Mouse (Mus musculus): Measurements from ENCODE around the gene Clcnka. TPM values are rescaled to one million over a fixed set of nuclear protein-coding genes. Genes with fewer than 3 reads are reported as not detected.

The Clcnka gene
- polyA plus RNA-seq, 1 experiment from 2014 or later: 58.1 TPM

GRCm38 (mm10) chr4:141357811-141358210 is 40.7 kb downstream of the Clcnka start:
- ATAC-seq (replicated peaks; ENCODE audit: low FRiP score, low read depth): no peak
- H3K4me2 ChIP-seq (ENCODE audit: low read length): no peak overlapping the region
- TF ChIP-seq CTCF (IDR thresholded peaks at IDR 0.05; ENCODE audit: low read depth): no peak

DNA sequence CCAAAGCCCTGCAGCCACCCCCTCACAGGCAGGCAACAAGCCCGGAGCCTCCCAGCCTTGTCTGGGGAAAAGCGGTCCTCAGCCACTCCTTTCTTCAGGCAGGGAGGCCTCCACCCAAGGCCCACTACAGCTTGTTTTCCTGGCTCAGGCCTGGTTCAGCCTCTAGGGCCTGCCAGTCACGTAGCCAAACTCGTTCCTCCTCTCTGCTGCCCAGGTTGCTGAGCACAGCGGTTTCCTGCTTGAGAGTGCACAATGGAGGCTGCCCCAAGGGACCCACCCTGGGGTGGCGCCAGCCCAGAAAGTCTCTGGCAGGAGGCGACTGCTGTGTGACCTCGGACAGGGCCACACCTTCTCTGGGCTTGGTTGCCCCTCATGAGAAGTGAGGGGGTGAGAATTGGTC is 44.7 kb downstream of the Clcnka start:
- 59% methylated on average over 8 of the region's 8 CpGs for WGBS

More at GRCm38 (mm10) chr4:141357811-141358210, 40.7 kb downstream of the Clcnka start:
- Histone ChIP-seq H3K27me3 (ENCODE audit: insufficient read depth, low read length) (no peaks in the 10 kb centered on the region), H3K27ac (no peak overlapping the region), H3K9ac (ENCODE audit: low read depth, low read length) (no peak overlapping the region), H3K9me3 (replicated peaks; ENCODE audit: low read length) (no peaks in the 10 kb centered on the region), H3K4me3 (replicated peaks; ENCODE audit: low read depth, low read length) (no peak overlapping the region), H3K36me3 (ENCODE audit: insufficient read depth, low read length) (no peaks in the 10 kb centered on the region), H3K4me1 (replicated peaks; ENCODE audit: insufficient read depth, low read length) (no peaks in the 10 kb centered on the region; the same call in 1 of the 2 replicates)
- DNase-seq (ENCODE audit: low spot score): no peak

GRCm38 (mm10) chr4:141352986-141353385 is 45.5 kb downstream of the Clcnka start:
- WGBS: 62% methylated on average over 5 of the region's 5 CpGs
- no peak overlapping the region for H3K4me3 ChIP-seq (replicated peaks; ENCODE audit: low read depth, low read length)
- no peaks in the 10 kb centered on the region for H3K9me3 ChIP-seq (replicated peaks; ENCODE audit: low read length)
- no peak overlapping the region for H3K9ac ChIP-seq (ENCODE audit: low read depth, low read length)
- DNase-seq (ENCODE audit: low spot score) (no peak), ATAC-seq (replicated peaks; ENCODE audit: low FRiP score, low read depth) (no peak)
- no peaks in the 10 kb centered on the region; the same call in 1 of the 2 replicates for H3K4me1 ChIP-seq (replicated peaks; ENCODE audit: insufficient read depth, low read length)
- H3K36me3 ChIP-seq (ENCODE audit: insufficient read depth, low read length): no peaks in the 10 kb centered on the region
- H3K27ac ChIP-seq: 0 out of 2 replicates have a peak overlapping the region, but pooled peaks have one; percentile 2
- H3K4me2 ChIP-seq (ENCODE audit: low read length): no peak overlapping the region
- no peak for TF ChIP-seq CTCF (IDR thresholded peaks at IDR 0.05; ENCODE audit: low read depth)
- no peaks in the 10 kb centered on the region for H3K27me3 ChIP-seq (ENCODE audit: insufficient read depth, low read length)

More for the DNA sequence above, 44.7 kb downstream of the Clcnka start:
- Histone ChIP-seq H3K27ac (peak overlapping the region; percentile 2; the same call in 1 of the 2 replicates), H3K9me3 (replicated peaks; ENCODE audit: low read length) (no peaks in the 10 kb centered on the region), H3K27me3 (ENCODE audit: insufficient read depth, low read length) (no peaks in the 10 kb centered on the region), H3K36me3 (ENCODE audit: insufficient read depth, low read length) (no peaks in the 10 kb centered on the region), H3K4me2 (ENCODE audit: low read length) (no peak overlapping the region), H3K4me3 (replicated peaks; ENCODE audit: low read depth, low read length) (no peak overlapping the region), H3K9ac (ENCODE audit: low read depth, low read length) (no peak overlapping the region), H3K4me1 (replicated peaks; ENCODE audit: insufficient read depth, low read length) (no peaks in the 10 kb centered on the region; the same call in 1 of the 2 replicates)
- TF ChIP-seq CTCF (IDR thresholded peaks at IDR 0.05; ENCODE audit: low read depth): no peak
- ATAC-seq (replicated peaks; ENCODE audit: low FRiP score, low read depth) (no peak), DNase-seq (ENCODE audit: low spot score) (no peak)

DNA sequence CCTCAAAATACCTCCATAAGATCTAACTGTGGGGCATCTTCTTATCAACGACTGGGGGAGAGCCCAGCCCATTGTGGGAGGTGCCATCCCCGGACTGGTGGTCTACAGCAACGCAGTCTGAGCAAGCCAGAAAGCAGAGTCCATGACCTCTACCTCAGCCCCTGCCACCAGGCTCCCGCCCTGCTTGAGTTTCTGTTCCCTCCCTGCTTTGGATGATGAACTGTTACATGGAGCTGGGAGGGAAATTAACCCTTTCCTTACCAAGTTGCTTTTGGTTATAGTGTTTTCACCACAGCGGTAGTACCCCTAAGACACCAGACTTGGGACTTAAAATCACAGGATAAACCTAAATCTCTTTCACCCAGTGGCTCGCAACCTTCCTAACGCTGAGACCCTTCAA is 46.6 kb downstream of the Clcnka start:
- H3K9me3 ChIP-seq (replicated peaks; ENCODE audit: low read length): no peaks in the 10 kb centered on the region
- H3K4me3 ChIP-seq (replicated peaks; ENCODE audit: low read depth, low read length): no peak overlapping the region
- H3K9ac ChIP-seq (ENCODE audit: low read depth, low read length): no peak overlapping the region
- no peak for TF ChIP-seq CTCF (IDR thresholded peaks at IDR 0.05; ENCODE audit: low read depth)
- no peaks in the 10 kb centered on the region for H3K27me3 ChIP-seq (ENCODE audit: insufficient read depth, low read length)
- DNase-seq (ENCODE audit: low spot score): peak; percentile 42
- 39% methylated on average over 7 of the region's 7 CpGs for WGBS
- no peak overlapping the region for H3K27ac ChIP-seq
- H3K36me3 ChIP-seq (ENCODE audit: insufficient read depth, low read length): no peaks in the 10 kb centered on the region
- no peaks in the 10 kb centered on the region; the same call in 1 of the 2 replicates for H3K4me1 ChIP-seq (replicated peaks; ENCODE audit: insufficient read depth, low read length)
- H3K4me2 ChIP-seq (ENCODE audit: low read length): no peak overlapping the region
- ATAC-seq (replicated peaks; ENCODE audit: low FRiP score, low read depth): no peak

DNA sequence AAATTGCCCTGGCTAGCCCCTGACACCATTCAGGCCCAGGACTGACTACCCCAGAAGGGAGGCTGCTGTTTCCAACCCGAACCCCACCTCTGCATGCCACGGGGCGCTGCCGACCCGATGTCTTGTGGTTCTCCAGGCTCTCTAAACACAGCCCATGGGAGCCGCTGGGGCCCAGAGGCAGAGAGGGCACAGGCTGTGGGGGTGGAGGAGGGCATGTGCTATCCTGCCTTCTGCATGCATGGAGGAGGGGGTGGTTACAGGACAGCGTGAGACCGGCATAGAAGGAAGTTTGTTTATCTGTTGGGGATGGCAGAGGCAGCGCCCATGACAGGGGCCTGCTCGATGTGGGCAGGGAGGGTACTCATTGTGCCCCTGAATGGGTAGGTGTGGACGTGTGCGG is 48.5 kb downstream of the Clcnka start:
- no peaks in the 10 kb centered on the region; the same call in 1 of the 2 replicates for H3K4me1 ChIP-seq (replicated peaks; ENCODE audit: insufficient read depth, low read length)
- H3K36me3 ChIP-seq (ENCODE audit: insufficient read depth, low read length): no peaks in the 10 kb centered on the region
- TF ChIP-seq CTCF (IDR thresholded peaks at IDR 0.05; ENCODE audit: low read depth): no peak
- H3K27me3 ChIP-seq (ENCODE audit: insufficient read depth, low read length): no peaks in the 10 kb centered on the region
- H3K9me3 ChIP-seq (replicated peaks; ENCODE audit: low read length): no peaks in the 10 kb centered on the region
- H3K9ac ChIP-seq (ENCODE audit: low read depth, low read length): no peak overlapping the region
- no peak overlapping the region for H3K27ac ChIP-seq
- H3K4me2 ChIP-seq (ENCODE audit: low read length): no peak overlapping the region
- no peak overlapping the region for H3K4me3 ChIP-seq (replicated peaks; ENCODE audit: low read depth, low read length)
- ATAC-seq (replicated peaks; ENCODE audit: low FRiP score, low read depth) (no peak), DNase-seq (ENCODE audit: low spot score) (no peak)
- WGBS: 60% methylated on average over 12 of the region's 12 CpGs

DNA sequence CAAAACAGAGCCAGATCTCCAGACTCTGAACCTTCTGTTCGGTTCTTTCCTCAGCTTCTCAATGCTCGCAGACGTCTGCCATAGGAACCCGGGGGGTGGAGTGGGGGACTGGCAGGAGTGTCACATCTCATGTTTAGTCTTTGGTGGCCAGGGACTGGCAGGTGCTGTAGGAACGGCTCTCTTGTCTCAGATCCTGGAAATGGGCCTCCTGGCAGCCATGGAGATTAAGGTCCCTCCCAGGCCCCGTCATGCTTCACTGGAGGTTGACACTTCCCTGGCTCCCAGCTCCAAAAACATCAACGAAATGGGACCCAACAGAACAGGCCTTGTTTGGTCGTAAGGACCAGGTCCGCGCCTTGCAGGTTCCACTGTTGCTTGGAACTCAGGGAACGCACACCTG is 49.9 kb downstream of the Clcnka start:
- ATAC-seq (replicated peaks; ENCODE audit: low FRiP score, low read depth) (no peak), DNase-seq (ENCODE audit: low spot score) (no peak)
- Histone ChIP-seq H3K36me3 (ENCODE audit: insufficient read depth, low read length) (no peaks in the 10 kb centered on the region), H3K27me3 (ENCODE audit: insufficient read depth, low read length) (no peaks in the 10 kb centered on the region), H3K27ac (no peak overlapping the region), H3K4me1 (replicated peaks; ENCODE audit: insufficient read depth, low read length) (no peaks in the 10 kb centered on the region; the same call in 1 of the 2 replicates), H3K9ac (ENCODE audit: low read depth, low read length) (no peak overlapping the region), H3K9me3 (replicated peaks; ENCODE audit: low read length) (no peaks in the 10 kb centered on the region), H3K4me3 (replicated peaks; ENCODE audit: low read depth, low read length) (no peak overlapping the region), H3K4me2 (ENCODE audit: low read length) (no peak overlapping the region)
- TF ChIP-seq CTCF (IDR thresholded peaks at IDR 0.05; ENCODE audit: low read depth): no peak
- 47% methylated on average over 11 of the region's 11 CpGs for WGBS

GRCm38 (mm10) chr4:141347365-141347797 is 51.1 kb downstream of the Clcnka start:
- H3K9ac ChIP-seq (ENCODE audit: low read depth, low read length): no peak overlapping the region
- no peak overlapping the region for H3K27ac ChIP-seq
- no peak overlapping the region for H3K4me3 ChIP-seq (replicated peaks; ENCODE audit: low read depth, low read length)
- ATAC-seq (replicated peaks; ENCODE audit: low FRiP score, low read depth): peak; percentile 81
- H3K4me2 ChIP-seq (ENCODE audit: low read length): no peak overlapping the region
- H3K27me3 ChIP-seq (ENCODE audit: insufficient read depth, low read length): no peaks in the 10 kb centered on the region
- DNase-seq (ENCODE audit: low spot score): peak; percentile 33
- 46% methylated on average over 8 of the region's 8 CpGs for WGBS
- no peak for TF ChIP-seq CTCF (IDR thresholded peaks at IDR 0.05; ENCODE audit: low read depth)
- H3K4me1 ChIP-seq (replicated peaks; ENCODE audit: insufficient read depth, low read length): no peaks in the 10 kb centered on the region
- H3K36me3 ChIP-seq (ENCODE audit: insufficient read depth, low read length): no peaks in the 10 kb centered on the region
- H3K9me3 ChIP-seq (replicated peaks; ENCODE audit: low read length): no peaks in the 10 kb centered on the region

Data from kidney, postnatal 0 days (tissue).